Mouse (Mus musculus) thymus, adult 2 months (tissue): ENCODE data around the gene Gm20379.

Experiments used
- CTCF ChIP-seq: fragments of 200-500 bp; IDR thresholded peaks from 2 replicates; pipeline ENCODE4 v1.5.1; 2012; ENCODE audit warnings: mild to moderate bottlenecking, control low read depth, low read length, moderate library complexity, borderline replicate concordance; ENCODE audit not compliant: control insufficient read depth, poor library complexity, insufficient read depth; ENCODE audit errors: extremely low read depth
- POLR2A ChIP-seq: fragments of 200-500 bp; IDR thresholded peaks from 2 replicates; pipeline ENCODE4 v1.6.1; 2012; ENCODE audit warnings: mild to moderate bottlenecking, low read length, control low read depth, moderate library complexity; ENCODE audit not compliant: control insufficient read depth, poor library complexity, insufficient read depth; ENCODE audit errors: extremely low read depth

GRCm38 (mm10) chr13:92302466-92302865, 3.3 kb upstream of the Gm20379 start:
- no peak for TF ChIP-seq POLR2A
- TF ChIP-seq CTCF = no peak
